Mouse (Mus musculus): Measurements from ENCODE around the gene Lgals2.

- TF ChIP-seq CTCF (conservative IDR thresholded peaks at IDR 0.05; ENCODE audit: low read length) = no peak
- no peak for TF ChIP-seq POU5F1 (IDR thresholded peaks at IDR 0.05; ENCODE audit: borderline replicate concordance, low read length)
Measured at GRCm38 (mm10) chr15:78842371-78843163, 12.8 kb downstream of the Lgals2 start, which contains the start of gene Cdc42ep1.
